Mouse (Mus musculus) liver, embryonic 11.5 days (tissue): ENCODE data around the gene Fam25c. TPM values are rescaled to one million over a fixed set of nuclear protein-coding genes. Genes with fewer than 3 reads are reported as not detected.

Experiments
- ATAC-seq: fragments of 200-750 bp; cut with Nextera tagmentation; replicated peaks from 2 replicates; pipeline ENCODE4 v1.8.0; 2017; ENCODE audit warnings: moderate number of reproducible peaks, mild to moderate bottlenecking, moderate TSS enrichment, moderate library complexity; ENCODE audit not compliant: low FRiP score
- DNase-seq: peaks from one replicate; pipeline ENCODE4 v3.0.0-alpha.2; 2017; ENCODE audit warnings: low spot score
- H3K27ac ChIP-seq: fragments of 300-500 bp; sonication (generic); 2 replicates; pipeline ENCODE4 v1.5.1; 2014; ENCODE audit warnings: mild to moderate bottlenecking, low read depth, low read length, control low read depth
- H3K27me3 ChIP-seq: fragments of 300-500 bp; sonication (generic); replicated peaks from 2 replicates; pipeline ENCODE4 v1.6.1; 2014; ENCODE audit warnings: low read length, mixed read lengths; ENCODE audit not compliant: control insufficient read depth, insufficient read depth
- H3K36me3 ChIP-seq: fragments of 300-500 bp; sonication (generic); 2 replicates; pipeline ENCODE4 v1.6.1; 2014; ENCODE audit warnings: mild to moderate bottlenecking, low read length, moderate library complexity, mixed read lengths; ENCODE audit not compliant: control insufficient read depth, insufficient read depth
- H3K4me1 ChIP-seq: fragments of 300-500 bp; sonication (generic); replicated peaks from 2 replicates; pipeline ENCODE4 v1.6.1; 2014; ENCODE audit warnings: low read length, mixed read lengths; ENCODE audit not compliant: control insufficient read depth, insufficient read depth
- H3K4me2 ChIP-seq: fragments of 300-500 bp; sonication (generic); 2 replicates; pipeline ENCODE4 v1.6.1; 2014; ENCODE audit warnings: mild to moderate bottlenecking, control low read depth, moderate library complexity
- H3K4me3 ChIP-seq: fragments of 300-500 bp; sonication (generic); 2 replicates; pipeline ENCODE4 v1.5.1; 2014; ENCODE audit warnings: low read depth, low read length, control low read depth
- H3K9ac ChIP-seq: fragments of 300-500 bp; sonication (generic); 2 replicates; pipeline ENCODE4 v1.6.1; 2014; ENCODE audit warnings: low read depth, low read length, control low read depth
- H3K9me3 ChIP-seq: fragments of 300-500 bp; sonication (generic); 2 replicates; pipeline ENCODE4 v1.6.1; 2016; ENCODE audit warnings: low read length, inconsistent platforms, mixed read lengths; ENCODE audit not compliant: control insufficient read depth
- WGBS: fragments of 180-500 bp; shearing (Covaris S2); extraction: QIAGEN DNeasy Blood & Tissue Kit; methylation state at CpG from one replicate; pipeline ENCODE4 v1.1.7; 2014; 5-methylcytosine and 5-hydroxymethylcytosine counted together
- polyA plus RNA-seq: library from polyadenylated mRNA; unstranded; fragments of >200 nt; fragmentation: Nextera tagmentation; extraction: Ambion mirVana; gene quantifications from 2 replicates; pipeline ENCODE4 v1.2.1, GENCODE M21; 2014

Gene Fam25c
- polyA plus RNA-seq, 1 experiment from 2014 or later: 0.66 TPM

DNA sequence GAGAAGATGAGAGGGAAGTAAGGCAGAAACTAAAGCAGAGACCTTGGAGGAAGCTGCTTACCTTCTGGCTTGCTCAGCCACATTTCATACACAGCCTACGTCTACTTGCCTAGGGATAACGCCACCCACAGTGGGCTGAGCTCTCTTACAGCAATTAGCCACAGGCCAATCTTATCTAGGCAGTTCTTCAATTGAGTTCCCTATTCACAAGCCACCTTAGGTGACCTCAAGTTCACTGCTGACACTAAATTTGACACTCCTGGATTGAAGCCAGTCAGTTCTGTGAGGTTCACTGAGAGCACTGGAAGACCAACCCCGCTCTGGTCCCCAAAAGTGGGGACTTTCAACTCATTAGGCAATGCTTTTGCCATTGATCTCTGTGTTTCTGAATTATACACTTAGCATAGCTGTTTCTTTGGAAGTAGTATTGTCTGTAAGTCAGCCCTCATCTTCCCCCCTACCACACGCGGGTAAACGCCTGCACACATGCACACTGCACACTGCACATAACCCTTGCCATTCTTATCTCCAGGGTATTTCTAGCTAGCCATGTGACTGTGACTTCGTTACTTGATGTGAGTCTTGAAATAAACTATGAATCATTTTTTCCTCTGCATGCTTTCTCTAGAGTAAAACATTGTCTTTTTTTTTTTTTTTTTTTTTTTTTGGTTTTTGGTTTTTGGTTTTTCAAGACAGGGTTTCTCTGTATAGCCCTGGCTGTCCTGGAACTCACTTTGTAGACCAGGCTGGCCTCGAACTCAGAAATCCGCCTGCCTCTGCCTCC lies 27.9 kb upstream of the Fam25c start:
- H3K27ac ChIP-seq: no peak overlapping the region
- H3K27me3 ChIP-seq: no peaks in the 10 kb centered on the region
- no peaks in the 10 kb centered on the region for H3K9me3 ChIP-seq
- no peak overlapping the region for H3K4me2 ChIP-seq
- H3K4me1 ChIP-seq: no peaks in the 10 kb centered on the region
- 89% methylated on average over 9 of the region's 9 CpGs for WGBS
- no peak for ATAC-seq
- no peak for DNase-seq
- no peaks in the 10 kb centered on the region for H3K36me3 ChIP-seq
- no peak overlapping the region for H3K4me3 ChIP-seq
- no peak overlapping the region for H3K9ac ChIP-seq

GRCm38 (mm10) chr14:34378560-34379331 lies 23.5 kb upstream of the Fam25c start:
- ATAC-seq: no peak
- Histone ChIP-seq H3K27ac (no peak overlapping the region), H3K9ac (no peak overlapping the region), H3K4me3 (no peak overlapping the region), H3K4me2 (no peak overlapping the region), H3K27me3 (no peaks in the 10 kb centered on the region), H3K9me3 (no peaks in the 10 kb centered on the region), H3K4me1 (no peaks in the 10 kb centered on the region), H3K36me3 (no peaks in the 10 kb centered on the region)
- WGBS: 62% methylated on average over 11 of the region's 11 CpGs
- no peak for DNase-seq

DNA sequence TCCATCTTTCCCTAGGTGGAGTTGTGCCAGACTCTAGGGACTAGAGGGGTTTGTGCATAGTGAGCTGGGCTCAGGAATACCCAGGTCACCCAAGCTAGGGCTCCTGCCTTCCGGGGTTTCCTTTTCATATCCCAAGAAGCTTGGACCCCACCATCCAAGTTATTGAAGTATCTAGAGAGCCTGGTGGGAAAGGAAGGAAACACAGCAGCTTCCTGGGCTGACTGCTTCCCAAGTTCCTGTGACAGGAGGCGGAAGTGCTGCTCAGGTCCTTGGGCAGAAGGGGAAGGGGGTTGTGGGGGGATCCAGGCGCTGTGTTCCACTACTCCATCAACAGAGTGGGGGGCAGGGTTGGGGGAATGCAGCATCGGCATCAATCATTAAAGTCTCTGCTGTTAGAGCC lies 21.9 kb upstream of the Fam25c start:
- ATAC-seq (no peak), DNase-seq (no peak)
- Histone ChIP-seq H3K9me3 (no peaks in the 10 kb centered on the region), H3K4me3 (no peak overlapping the region), H3K9ac (no peak overlapping the region), H3K4me2 (peak overlapping the region; percentile 40), H3K27me3 (no peaks in the 10 kb centered on the region), H3K27ac (no peak overlapping the region), H3K36me3 (no peaks in the 10 kb centered on the region), H3K4me1 (no peaks in the 10 kb centered on the region)
- WGBS: 52% methylated on average over 4 of the region's 4 CpGs

DNA sequence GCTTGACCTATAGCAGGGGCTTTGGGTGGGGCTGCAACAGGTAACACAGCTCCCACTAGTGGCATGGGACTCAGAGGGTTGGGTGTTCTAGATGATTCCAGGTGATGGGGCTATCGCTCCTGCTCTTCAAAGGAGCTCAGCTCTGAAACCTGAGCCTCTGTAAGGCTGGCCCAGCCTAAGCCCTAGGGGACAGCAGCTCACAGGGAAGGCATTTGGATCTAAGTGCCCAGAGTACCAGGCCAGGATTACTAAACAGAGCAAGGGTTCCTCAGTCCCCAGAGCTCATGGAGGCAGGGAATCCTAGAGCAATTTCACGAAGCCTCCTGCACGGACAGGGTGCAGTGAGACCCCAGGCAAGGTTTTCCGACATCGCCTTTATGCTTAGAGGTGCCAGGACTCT lies 20.7 kb upstream of the Fam25c start:
- Histone ChIP-seq H3K9ac (no peak overlapping the region), H3K4me1 (no peaks in the 10 kb centered on the region), H3K4me2 (peak overlapping the region; percentile 21; the same call in 1 of the 2 replicates), H3K27me3 (no peaks in the 10 kb centered on the region), H3K27ac (no peak overlapping the region), H3K4me3 (0 out of 2 replicates have a peak overlapping the region, but pooled peaks have one; percentile 11), H3K9me3 (no peaks in the 10 kb centered on the region), H3K36me3 (no peaks in the 10 kb centered on the region)
- 79% methylated on average over 5 of the region's 5 CpGs for WGBS
- DNase-seq (no peak), ATAC-seq (no peak)

DNA sequence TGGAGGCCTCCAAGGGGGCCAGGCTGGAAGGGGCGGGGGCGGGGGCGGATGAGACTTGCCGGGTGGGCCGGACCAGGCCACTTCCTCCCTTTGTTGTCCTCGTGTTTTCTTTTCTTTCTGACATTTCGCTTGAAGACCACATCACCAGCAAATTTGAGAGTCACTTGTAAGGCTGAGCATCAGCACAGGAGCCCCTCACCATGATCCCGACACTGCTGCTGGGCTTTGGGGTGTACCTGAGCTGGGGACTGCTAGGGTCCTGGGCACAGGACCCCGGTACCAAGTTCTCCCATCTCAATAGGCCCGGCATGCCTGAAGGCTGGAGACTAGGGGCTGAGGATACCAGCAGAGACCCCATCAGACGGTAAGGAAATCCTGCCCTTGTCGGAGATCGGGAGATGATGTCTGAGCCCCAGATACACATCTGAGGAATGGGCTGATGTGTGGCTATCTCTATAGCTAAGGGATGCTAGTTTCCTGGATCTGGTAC lies 20.2 kb upstream of the Fam25c start, which contains the start of gene Mmrn2:
Mmrn2 (plus strand) TSS at position 51 of the 490 bp plus-strand sequence.
- no peaks in the 10 kb centered on the region for H3K9me3 ChIP-seq
- H3K27me3 ChIP-seq: no peaks in the 10 kb centered on the region
- WGBS: 58% methylated on average over 13 of the region's 13 CpGs
- H3K4me2 ChIP-seq: peak within 1 kb of the TSS; percentile 31; the same call in 1 of the 2 replicates
- no peak for ATAC-seq
- 0 out of 2 replicates have a peak within 1 kb of the TSS, but pooled peaks have one; percentile 11 for H3K4me3 ChIP-seq
- no peaks in the 10 kb centered on the region for H3K4me1 ChIP-seq
- H3K36me3 ChIP-seq: no peaks in the 10 kb centered on the region
- no peak within 1 kb of the TSS for H3K9ac ChIP-seq
- DNase-seq: no peak
- H3K27ac ChIP-seq: no peak within 1 kb of the TSS

DNA sequence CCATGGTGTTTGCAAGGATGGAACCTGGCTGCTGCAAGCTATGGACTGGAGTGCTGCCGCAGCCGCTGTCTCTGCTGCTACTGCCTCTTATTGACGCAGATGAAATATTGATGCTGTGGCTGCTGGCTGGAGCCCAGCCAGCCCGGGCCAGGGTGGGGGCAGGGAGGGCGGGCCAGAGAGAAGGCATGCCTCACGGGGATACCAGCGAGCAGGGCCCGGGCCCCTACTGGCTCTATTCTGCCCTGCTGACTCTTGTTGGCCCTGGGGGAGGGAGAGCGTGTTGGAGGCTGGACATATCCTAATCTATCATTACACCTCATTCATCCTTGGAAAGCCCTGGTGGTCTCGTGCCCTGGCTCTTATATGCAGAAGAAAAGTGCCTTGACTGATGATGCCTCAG lies 19.3 kb upstream of the Fam25c start, which contains the start of gene Sncg:
Sncg (minus strand) TSS at position 213 of the 400 bp plus-strand sequence.
- H3K4me2 ChIP-seq: 0 out of 2 replicates have a peak within 1 kb of the TSS, but pooled peaks have one; percentile 31

GRCm38 (mm10) chr14:34373581-34373980 lies 18.3 kb upstream of the Fam25c start:
- 64% methylated on average over 6 of the region's 6 CpGs for WGBS
- Histone ChIP-seq H3K4me2 (no peak overlapping the region), H3K9me3 (no peaks in the 10 kb centered on the region), H3K27ac (no peak overlapping the region), H3K36me3 (no peaks in the 10 kb centered on the region), H3K4me3 (no peak overlapping the region), H3K27me3 (no peaks in the 10 kb centered on the region), H3K4me1 (no peaks in the 10 kb centered on the region), H3K9ac (no peak overlapping the region)
- ATAC-seq: no peak
- DNase-seq: no peak

More for the DNA sequence above, 19.3 kb upstream of the Fam25c start, which contains the start of gene Sncg:
- Histone ChIP-seq H3K4me3 (0 out of 2 replicates have a peak within 1 kb of the TSS, but pooled peaks have one; percentile 11), H3K4me1 (no peaks in the 10 kb centered on the region), H3K27me3 (no peaks in the 10 kb centered on the region), H3K36me3 (no peaks in the 10 kb centered on the region), H3K9me3 (no peaks in the 10 kb centered on the region), H3K9ac (no peak within 1 kb of the TSS), H3K27ac (no peak within 1 kb of the TSS)
- ATAC-seq (no peak), DNase-seq (no peak)
- WGBS: 49% methylated on average over 10 of the region's 10 CpGs

GRCm38 (mm10) chr14:34372646-34373045 lies 17.4 kb upstream of the Fam25c start:
- no peaks in the 10 kb centered on the region for H3K9me3 ChIP-seq
- 81% methylated on average over 6 of the region's 6 CpGs for WGBS
- no peak for DNase-seq
- no peak overlapping the region for H3K9ac ChIP-seq
- H3K36me3 ChIP-seq: no peaks in the 10 kb centered on the region
- ATAC-seq: no peak
- H3K4me2 ChIP-seq: no peak overlapping the region
- no peak overlapping the region for H3K4me3 ChIP-seq
- H3K27me3 ChIP-seq: no peaks in the 10 kb centered on the region
- H3K27ac ChIP-seq: no peak overlapping the region
- no peaks in the 10 kb centered on the region for H3K4me1 ChIP-seq
